Mouse (Mus musculus): ENCODE measurements at regions not wholly inside any gene's neighbourhood (a gene's known extent, or its start where the extent isn't known, plus 50 kb on each side); places are given as distances from the start of the nearest gene placed in this dataset.

GRCm38 (mm10) chr1:48276206-48276605, 1383.6 kb upstream of the Slc39a10 start:
- peak; percentile 62; the same call in 1 of the 2 replicates for ATAC-seq (ENCODE audit: low TSS enrichment)

- ATAC-seq (ENCODE audit: low TSS enrichment), result no peak
Observed at GRCm38 (mm10) chr1:48275666-48276065, 1383.0 kb upstream of the Slc39a10 start.
